Mouse (Mus musculus) myocyte (in vitro differentiated cells): ENCODE results near the gene Map4k1.

ENCODE experiments used
- CEBPB ChIP-seq: IDR thresholded peaks from 2 replicates; pipeline ENCODE4 v1.6.1; 2011; ENCODE audit warnings: mild to moderate bottlenecking, moderate library complexity; ENCODE audit not compliant: poor library complexity, insufficient read depth, severe bottlenecking
- MYOG ChIP-seq, 3 experiments: IDR thresholded peaks; one replicate each; pipeline ENCODE4 v1.6.1; 2011; ENCODE audit warnings: control low read depth in 2 of 3, low read depth in 2 of 3, mild to moderate bottlenecking in 2 of 3; ENCODE audit not compliant: insufficient read length in 2 of 3, control insufficient read depth in 1 of 3, insufficient read depth in 1 of 3
- POLR2A ChIP-seq: IDR thresholded peaks from one replicate; pipeline ENCODE4 v1.6.1; 2011; ENCODE audit warnings: low read depth, mild to moderate bottlenecking, control low read depth, moderate library complexity; ENCODE audit not compliant: insufficient read length

GRCm38 (mm10) chr7:28932421-28933041 is 49.3 kb upstream of the Map4k1 start:
- TF ChIP-seq MYOG (IDR thresholded peaks at IDR 0.05; ENCODE audit: control insufficient read depth in 1 of 3, insufficient read depth in 1 of 3, insufficient read length in 2 of 3, low read depth in 2 of 3) (no peak), POLR2A (no peak), CEBPB (no peak)
